Mouse (Mus musculus) gastrocnemius, postnatal 25 days (tissue): ENCODE data around the gene Ajm1. TPM values are rescaled to one million over a fixed set of nuclear protein-coding genes. Genes with fewer than 3 reads are reported as not detected.

ENCODE experiments used
- DNase-seq: peaks from one replicate; pipeline ENCODE4 v3.0.0; 2022
- total RNA-seq, 2 experiments: library from RNA; stranded (reverse); gene quantifications; 1 replicate in 1 of 2; 2 replicates in 1 of 2; pipeline ENCODE4 v1.2.3; 2021

Gene Ajm1
- total RNA-seq, 2 experiments from 2014 or later, result not detected

DNA sequence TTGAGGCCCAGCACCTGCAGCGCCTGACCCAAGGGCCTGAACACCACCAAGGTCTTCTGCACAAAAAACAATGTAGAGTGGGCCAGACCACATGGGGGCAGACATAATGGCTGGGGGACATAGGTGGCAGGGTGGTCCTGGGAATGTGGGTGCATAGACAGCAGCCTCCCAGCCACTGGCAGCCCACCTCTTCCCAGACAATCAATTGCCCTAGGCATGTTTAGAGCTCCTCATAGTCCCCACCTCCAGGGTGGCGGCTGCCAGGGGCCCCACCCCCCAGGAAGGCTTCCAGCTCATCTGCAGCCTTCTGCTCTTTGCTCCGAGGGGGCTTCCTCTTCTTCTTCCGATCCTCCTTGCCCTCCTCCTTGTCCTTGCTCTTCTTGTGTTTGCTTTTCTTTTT lies 2.0 kb upstream of the Ajm1 start:
- DNase-seq, result no peak

- no peak for DNase-seq
These were observed 1.5 kb upstream of the Ajm1 start for GRCm38 (mm10) chr2:25583120-25583481.

GRCm38 (mm10) chr2:25582466-25583119 lies 1.0 kb upstream of the Ajm1 start:
- DNase-seq, result no peak

GRCm38 (mm10) chr2:25581901-25582301 lies 344 bp upstream of the Ajm1 start:
- no peak for DNase-seq

- DNase-seq, result no peak
These were observed 896 bp downstream of the Ajm1 start for GRCm38 (mm10) chr2:25580621-25581101.

- DNase-seq, result no peak
These were observed 1.7 kb downstream of the Ajm1 start for GRCm38 (mm10) chr2:25579737-25580460.

- DNase-seq, result no peak
These were observed 2.5 kb downstream of the Ajm1 start for GRCm38 (mm10) chr2:25578796-25579736.

GRCm38 (mm10) chr2:25577951-25578795 lies 3.4 kb downstream of the Ajm1 start:
- DNase-seq, result no peak

GRCm38 (mm10) chr2:25576965-25577891 lies 4.3 kb downstream of the Ajm1 start:
- DNase-seq, result no peak

DNA sequence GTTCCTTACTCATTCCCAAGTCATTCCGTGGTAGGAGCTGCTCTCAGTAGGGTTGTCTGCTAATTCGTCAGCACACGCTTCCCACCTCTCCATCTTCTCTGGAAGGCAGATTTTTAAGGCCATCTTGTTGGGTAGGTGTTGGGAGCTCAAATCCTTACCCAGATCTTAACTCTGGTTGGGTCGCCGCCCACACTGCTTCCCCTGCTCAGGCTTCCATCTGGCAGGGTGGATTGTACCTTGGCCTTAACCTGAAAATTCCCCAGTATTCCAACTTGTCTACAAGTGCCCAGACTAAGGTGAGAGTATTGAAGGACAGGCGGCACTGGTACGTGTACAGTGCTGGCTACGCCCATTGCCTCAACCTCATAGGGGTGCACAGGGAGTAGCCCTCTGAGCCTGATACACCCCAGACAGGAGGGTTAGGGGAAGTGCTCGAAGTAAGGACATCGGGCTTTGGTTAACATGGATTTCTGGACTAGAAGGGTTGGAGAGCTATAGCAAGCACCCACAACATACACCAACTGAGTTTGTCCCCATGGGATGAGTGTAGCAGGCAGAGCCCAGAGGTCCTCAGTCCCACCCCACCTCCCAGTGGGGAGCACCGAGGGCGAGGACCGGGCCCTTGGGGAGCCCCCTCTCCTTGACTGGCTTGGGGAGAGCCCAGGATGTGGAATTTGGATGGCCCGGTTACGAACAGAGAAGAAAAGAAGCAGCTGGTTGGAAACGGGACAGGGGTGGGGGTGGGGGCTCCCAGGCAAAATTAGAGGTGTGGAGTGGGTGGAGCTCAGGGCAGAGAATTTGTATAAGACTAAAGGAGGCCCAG lies 5.3 kb downstream of the Ajm1 start:
- DNase-seq, result no peak

DNA sequence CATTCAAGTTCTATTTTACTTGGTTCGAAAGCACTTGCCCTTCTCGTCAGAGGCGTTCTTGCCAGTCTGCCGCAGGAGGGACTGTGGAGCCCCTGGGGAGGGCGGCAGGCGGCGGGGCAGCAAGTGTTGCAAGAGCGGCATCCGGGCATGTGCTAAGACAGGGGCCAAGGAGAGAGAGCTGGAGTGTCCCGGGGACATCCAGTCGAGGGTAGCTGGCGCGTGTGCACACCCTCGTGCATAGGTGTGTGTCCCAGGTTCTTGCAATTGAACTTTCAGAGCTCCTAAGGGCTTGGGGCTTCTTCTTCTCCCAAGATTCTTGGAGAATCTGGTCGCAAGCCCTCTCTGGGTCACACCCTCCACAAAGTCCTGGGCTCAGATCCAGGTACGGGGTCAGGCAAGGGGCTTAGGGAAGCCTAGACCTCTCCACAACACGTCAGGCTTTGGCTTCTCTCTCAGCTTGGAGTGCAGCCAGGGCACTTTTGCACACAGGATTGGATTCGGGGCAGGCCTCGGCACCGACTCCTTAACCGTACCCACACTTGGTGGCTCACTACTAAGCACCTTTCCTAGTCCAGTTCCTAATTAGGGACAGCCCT lies 6.0 kb downstream of the Ajm1 start:
- no peak for DNase-seq

- DNase-seq, result peak; percentile 96
These were observed 6.8 kb downstream of the Ajm1 start, which contains the start of the genes Mamdc4 and Phpt1 for GRCm38 (mm10) chr2:25574579-25575431. Gene Mamdc4 (minus strand): TSS chr2:25574845. Gene Phpt1 (minus strand): TSS chr2:25575224.

- no peak for DNase-seq
These were observed 7.4 kb downstream of the Ajm1 start for GRCm38 (mm10) chr2:25574136-25574535.

GRCm38 (mm10) chr2:25573068-25573467 lies 8.5 kb downstream of the Ajm1 start:
- DNase-seq, result no peak

DNA sequence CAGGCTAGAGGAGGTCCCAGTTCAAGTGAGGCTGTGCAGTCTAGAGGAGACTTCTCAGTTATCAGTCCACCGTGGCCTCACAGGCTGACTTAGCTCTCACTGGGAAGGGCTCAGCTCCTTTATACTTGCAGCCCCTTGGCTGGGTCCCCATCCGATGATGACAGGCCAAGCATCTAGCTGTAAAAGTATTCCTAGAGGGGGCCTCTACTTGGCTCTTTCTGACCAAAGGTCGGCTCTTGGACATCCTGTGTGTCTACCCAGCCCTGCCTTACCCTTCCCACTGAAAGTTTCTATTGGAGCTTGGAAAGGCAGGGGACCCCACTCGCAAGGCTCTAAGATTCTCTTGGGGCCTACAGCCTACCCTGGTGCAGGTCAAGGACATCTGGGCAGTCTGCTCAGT lies 10.3 kb downstream of the Ajm1 start:
- DNase-seq, result no peak

GRCm38 (mm10) chr2:25569323-25569722 lies 12.2 kb downstream of the Ajm1 start:
- DNase-seq, result no peak

- DNase-seq, result no peak
These were observed 13.0 kb downstream of the Ajm1 start for GRCm38 (mm10) chr2:25568473-25569019.

DNA sequence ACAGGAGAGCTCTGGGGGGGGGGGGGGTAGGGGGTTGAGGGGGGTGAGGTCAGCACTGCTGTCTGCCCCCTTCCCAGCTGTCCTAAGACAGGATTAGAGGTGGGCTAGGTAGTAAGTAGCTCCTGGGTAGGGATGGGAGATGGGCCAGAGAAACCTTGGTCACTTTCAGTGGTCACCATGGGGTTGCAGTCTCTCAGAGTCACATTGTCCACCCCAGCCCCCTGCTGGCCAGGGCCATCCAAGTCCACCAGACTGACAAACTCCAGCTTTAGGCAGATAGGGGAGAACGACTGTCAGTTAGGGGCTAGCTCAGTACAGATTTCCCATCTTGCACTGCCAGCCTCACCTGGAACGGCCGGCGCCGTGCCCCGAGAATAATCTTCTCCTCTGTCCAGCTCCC lies 15.0 kb downstream of the Ajm1 start:
- no peak for DNase-seq
